Mouse (Mus musculus): Measurements from ENCODE around the gene Rpl3.
"Not testable (repeated sequence)": the region's sequence is repeated elsewhere in the genome, so short reads cannot be mapped to it uniquely, and the experiment has no call there.

Gene Rpl3

DNA sequence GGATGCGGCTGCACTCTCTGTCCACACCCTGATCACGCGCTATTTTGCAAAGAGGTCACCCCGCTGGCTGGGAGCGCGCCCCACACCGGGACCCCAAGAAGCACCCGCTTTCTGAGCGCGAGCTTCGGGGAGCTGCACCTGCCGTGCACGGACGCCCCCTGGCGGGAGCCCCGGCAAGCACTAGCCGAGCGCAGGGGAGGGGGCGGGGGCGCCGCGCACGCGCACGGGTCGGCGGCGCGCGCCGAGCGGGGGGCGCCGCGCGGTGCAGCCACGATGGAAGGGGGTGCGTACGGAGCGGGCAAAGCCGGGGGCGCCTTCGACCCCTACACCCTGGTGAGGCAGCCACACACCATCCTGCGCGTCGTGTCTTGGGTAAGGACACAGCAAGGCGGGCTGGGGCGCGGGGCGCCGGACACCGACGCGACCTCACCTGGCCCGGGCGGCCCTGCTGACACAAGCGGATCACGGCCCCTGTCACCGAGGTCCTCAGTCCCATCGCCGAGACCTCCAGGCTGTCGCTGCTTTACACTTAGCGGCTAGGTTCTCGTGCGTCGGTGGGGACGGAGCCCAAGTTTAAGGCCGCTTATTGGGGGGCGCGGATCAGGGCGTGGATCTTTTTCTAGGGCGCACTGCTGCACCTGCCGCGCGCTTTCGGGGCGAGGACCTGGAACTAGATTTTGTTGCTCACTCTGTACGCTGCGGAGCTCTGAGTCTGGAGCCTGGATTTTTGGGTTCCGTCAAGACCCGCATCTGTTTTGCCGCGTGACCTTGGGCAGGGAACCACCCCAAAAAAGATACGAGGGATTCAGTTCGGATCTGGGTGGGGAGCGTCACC lies at the start of gene Rpl3, which contains the start of gene Syngr1:
Rpl3 (minus strand) TSS at position 748 of the 835 bp plus-strand sequence.
Syngr1 (plus strand) TSS at position 214 of the 835 bp plus-strand sequence.
- peak; percentile 97 for DNase-seq

DNA sequence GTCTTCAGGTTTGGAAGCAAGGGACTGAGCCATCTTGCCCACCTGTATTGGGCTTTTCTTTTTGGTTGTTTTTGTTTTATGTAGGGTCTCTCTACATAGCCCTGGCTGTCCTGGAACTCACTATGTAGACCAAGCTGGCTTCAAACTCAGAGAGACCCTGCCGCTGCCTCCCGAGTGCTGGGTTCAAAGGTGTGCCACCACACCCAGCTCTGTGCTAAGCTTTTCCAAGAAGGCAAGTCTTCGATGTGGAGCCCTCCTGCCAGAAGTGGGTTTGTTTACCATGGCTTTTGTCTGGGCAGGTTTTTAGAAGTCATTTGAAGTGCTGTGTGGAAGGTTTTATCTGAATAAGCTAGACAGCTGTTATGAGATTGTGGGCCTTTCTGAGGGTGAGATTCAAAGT lies 49.2 kb upstream of the Rpl3 start:
- DNase-seq, result no peak

DNA sequence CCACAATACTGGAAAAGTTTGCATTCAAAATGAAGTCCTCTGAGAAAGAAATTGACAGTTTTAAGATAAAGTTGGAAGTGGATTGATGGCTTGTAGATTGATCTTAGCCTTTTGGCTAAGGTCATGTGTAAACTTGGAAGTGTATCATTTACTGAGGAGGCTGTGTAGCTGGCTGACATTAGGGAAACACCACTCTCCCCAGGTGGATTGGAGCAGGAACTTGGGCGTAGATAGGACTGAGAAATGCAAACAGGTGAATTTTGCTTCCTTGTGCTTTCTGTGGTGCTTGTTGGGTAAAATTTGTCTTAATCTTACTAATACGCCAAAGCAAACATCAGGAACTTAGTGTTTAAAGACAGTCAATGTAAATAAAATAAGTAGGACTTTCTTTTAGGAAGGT lies 48.6 kb upstream of the Rpl3 start:
- no peak for DNase-seq

DNA sequence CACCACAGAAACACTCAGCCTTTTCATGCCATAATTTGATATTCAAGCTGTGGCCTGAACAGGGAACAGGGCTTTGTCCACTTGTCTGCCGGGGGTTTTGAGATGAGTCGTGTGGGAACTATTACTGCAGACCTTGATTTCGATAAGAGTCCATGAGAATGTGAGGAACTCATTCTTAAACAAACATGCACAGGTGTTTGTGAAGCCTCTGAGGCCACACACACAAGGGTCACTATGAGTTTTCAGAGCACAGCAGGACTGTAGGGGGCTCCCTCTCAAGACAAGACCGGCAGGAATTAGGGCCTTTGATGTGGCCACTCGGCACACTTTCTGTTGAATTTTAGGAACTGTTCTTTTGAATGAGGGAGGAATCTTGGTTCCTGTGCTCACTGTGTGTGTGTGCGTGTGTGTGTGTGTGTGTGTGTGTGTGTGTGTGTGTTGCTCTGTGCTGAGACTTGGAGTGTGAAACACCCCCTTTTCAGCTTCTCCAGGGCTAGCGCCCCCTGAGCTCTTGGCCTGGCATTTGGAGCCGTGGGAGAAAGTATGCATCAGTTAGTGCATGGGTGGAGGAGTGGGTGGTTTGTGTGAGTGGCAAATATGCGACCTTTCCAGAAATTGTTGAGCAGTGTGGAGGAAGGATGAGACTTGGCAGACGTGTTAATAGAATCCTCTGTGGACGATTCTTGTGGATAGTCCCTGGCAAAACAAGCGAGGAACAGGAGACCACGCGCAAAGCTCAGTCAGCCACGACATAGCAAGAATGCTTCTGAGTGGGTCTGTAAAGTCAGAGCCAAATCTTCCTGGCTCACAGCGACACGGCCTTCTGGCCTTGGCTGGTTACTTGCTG lies 46.5 kb upstream of the Rpl3 start:
- DNase-seq, result no peak

DNA sequence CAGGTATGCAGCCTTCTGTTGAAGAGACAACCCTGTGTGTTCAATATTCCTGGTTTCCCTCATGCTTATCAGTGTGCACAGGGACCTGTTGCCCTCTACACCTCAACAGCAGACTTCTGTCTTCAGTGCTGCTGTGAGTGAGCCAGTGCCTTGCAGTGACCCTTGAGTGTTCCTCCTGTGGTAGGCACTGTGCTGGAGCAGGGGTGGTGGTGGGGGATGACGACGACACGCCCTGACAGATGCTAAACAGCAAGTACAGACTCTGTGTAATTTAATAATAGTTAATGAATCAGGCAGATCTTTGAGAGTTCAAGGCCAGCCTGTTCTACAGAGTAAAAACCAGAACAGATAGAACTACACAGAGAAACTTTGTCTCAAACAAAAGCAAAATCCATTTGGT lies 45.0 kb upstream of the Rpl3 start:
- no peak for DNase-seq

DNA sequence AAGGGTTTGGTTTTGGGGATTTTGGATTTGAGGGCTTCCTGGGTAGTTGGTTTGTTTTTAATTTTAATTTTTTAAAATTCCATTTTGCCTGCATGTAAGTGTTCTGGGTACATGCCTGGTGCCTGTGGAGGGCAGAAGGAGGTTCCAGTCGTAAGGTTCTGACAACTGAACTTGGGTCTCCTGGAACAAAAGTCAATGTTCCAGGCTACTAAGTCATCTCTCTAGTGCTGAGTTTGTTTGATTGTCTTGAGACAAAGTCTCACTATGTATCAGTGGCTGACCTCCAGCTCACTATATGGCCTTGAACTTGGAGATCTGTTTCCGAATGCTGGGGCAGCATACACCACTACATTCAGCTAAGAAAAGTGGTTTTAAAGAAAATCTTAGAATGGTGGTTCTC lies 43.8 kb upstream of the Rpl3 start:
- no peak for DNase-seq

DNA sequence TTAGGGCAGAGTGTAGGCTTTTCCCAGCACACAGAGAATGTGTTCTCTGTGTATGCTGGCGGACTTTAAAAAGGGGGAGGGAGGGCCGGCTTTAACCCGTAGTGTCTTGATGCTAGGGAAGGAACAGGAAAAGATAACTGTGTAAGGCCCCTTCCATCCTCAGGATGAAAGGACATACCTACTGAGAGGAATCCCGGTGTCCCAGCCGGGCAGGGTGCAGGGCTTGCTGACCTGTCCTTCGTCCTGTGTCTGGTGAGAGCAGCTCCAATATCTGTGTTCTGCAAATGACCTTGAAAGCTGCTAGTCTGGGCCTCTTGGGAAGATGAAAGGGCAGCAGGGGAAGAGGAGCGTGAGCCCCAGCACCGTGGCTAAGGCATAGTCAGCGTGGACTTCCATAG lies 42.8 kb upstream of the Rpl3 start:
- DNase-seq, result no peak

DNA sequence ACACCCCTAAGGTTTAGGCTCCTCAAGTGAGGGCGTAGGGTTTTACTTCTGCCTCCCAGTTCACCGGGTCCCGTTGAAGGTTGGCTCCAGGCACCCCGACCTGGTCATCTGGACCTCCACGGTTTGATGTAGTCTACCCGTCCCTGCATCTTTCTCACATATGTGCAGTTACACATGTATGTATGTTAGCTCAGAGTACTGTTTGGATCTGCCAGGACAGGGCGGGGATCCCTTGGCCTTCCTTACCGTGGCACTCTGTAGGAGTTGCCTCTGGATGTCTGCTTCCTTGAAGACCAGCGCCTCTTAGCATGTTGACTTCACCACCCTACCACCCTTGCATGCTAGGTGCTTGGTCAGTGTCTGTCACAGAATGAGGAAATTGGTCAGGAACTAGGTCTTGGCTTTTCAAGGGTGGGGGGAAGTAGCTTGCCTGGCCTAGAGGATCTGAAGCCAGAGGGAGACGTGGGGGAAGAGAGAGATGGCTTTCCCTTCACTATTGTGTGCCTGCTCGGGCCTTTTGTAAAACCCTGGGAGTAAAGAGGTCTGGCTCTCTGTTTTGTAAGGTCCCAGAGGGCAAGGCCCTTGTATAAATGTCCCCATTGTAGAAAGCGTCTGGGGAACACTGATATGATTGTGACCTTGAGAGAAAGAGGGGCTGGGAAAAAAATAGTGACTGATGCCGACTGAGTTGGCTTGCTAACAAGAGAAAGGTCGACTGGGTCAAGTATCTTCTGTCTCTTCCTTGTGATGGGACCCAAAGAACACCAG lies 42.2 kb upstream of the Rpl3 start:
- DNase-seq, result no peak

DNA sequence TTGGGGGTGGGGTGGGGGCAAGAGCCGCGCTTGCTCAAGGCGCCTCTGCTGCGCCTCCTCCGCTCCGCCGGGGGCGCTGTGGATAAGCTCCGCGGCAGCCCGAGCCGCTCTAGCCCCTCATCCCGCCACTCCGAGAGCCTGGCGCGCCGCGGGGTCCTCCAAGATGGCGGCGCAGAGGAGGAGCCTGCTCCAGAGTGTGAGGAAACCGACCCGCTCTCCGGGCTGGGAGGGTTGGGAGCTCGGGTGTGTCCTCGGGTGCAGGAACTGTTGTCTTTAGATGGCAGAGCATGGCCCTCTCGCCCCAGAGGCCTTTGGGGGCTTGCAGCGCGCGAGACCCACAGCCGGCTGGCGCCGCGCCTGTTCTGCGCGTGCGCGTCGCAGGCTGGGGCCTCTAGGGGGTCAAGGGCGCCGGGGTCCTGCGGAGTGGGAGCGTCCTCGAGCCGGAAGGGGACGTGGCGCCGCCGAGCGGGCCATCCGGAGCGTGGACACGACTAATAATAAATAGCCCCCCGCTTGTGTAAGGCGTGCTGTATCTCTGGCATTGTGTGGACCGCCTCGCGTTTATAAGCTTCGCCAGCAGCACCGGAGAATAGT lies 41.4 kb upstream of the Rpl3 start, which contains the start of gene Tab1:
Tab1 (plus strand) TSS at position 135 of the 594 bp plus-strand sequence.
- DNase-seq, result peak; percentile 96

DNA sequence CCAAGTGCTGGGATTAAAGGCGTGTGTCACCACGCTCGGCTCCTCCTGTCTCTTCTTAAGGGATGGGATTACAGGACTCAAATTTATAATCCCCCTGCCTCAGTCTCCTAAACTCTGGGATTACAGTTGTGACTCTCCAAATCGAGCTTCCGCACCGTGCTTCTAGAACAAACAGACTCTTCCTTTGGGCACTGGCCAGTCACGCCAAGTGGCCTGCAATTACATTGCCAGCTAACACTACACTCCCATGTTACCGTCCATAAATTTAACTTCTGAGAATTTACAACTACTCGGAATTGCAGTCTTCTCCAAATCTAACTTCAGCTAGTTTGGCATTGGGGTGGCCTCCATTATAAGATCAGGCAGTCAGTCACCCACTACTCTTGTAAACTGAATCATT lies 40.8 kb upstream of the Rpl3 start:
- no peak for DNase-seq

DNA sequence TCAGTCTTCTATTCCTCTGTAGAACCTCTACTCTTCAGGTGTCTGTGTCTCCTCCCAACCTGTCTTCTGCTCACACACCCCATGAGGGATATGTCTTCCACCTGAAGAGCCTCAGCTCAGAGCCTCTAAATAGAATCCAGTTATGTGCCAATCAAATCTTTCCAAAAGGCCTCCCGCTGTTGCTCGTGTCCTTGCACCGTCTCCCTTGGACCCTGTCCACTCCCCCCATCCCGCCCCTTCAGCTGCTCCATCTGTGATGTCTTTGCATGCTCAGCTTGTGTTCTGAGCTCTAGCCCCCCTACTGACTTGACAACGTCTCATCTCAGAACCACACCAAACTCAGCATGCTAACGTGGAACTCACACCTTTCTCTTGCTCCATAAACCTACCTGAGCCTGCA lies 39.8 kb upstream of the Rpl3 start:
- DNase-seq, result no peak

DNA sequence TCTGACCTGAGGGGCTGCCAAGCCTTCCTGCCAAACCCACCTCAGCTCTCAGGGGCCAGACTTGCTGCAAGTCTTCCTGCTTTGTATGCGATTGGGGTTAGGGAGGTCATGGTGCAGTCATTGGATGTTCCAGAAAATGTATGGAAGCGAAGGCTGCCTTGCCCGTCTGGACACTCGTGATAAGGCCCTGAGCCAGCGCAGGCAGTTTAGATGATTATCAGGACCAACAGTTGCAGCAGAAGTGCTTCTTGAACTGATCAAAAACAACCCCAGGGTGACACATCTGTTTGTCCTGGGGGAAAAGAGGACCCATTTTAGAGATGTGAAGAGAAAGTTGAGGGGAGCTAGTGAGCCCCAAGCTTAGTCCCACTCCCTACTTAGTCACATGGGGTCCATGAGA lies 39.0 kb upstream of the Rpl3 start:
- DNase-seq, result no peak

DNA sequence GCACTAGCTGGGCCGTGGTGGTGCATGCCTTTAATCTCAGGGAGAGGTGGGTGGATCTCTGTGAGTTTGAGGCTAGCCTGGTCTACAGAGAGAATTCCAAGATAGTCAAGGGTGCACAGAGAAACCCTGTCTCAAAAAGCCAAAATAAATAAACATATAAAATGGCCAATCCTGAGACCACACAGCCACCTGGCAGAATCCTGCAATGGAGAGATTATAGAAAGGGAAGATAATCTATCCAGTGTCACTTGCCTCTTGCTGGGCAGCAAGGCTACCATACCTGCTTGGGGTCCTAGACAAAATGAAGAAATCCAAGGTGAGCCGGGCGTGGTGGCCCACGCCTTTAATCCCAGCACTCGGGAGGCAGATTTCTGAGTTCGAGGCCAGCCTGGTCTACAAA lies 38.3 kb upstream of the Rpl3 start:
- no peak for DNase-seq

DNA sequence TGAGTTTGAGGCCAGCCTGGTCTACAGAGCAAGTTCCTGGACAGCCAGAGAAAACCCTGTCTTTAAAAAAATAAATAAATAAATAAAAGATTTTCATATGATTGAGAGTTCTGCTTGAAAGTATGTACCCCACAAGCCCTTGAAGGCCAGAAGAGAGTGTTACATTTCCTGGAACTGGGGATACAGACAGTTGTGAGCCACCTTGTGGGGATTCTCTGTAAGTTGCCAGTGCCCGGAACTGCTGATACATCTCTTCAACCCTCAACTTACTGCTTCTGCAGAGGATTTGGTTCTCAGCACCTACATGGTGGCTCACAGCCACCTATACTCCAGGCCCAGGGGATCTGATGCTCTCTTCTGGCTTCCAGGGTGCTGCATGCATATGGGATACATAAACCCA lies 35.5 kb upstream of the Rpl3 start:
- DNase-seq, result peak; percentile 48

DNA sequence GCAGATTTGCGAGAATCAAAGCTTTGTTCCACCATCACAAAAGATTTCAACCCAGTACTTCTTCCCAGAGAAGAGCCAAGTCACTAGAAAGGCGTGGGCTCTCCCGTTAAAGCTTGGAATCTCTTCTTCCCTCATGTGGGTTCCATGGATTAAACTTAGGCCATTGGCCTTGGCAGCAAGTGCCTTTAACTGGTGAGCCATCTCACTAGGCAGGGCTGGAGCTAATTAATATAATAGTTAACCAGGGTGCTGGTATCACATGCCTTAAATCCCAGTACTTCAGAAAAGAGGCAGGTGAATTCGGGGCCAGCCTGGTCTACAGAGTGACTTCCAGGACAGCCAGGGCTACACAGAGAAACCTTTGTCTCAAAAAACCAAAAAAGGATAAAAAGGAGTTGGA lies 33.0 kb upstream of the Rpl3 start:
- no peak for DNase-seq

DNA sequence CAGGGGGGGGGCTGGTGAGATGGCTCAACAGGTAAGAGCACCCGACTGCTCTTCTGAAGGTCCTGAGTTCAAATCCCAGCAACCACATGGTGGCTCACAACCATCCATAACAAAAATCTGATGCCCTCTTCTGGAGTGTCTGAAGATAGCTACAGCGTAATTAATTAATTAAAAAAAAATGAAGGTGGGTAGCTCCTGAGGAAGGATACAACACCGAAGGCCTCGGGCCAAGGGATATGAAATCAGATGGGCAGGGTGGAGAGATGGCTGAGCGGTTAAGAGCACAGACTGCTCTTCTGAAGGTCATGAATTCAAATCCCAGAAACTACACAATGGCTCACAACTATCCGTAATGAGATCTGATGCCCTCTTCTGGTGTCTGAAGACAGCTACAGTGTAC lies 30.8 kb upstream of the Rpl3 start:
- not testable (repeated sequence) for DNase-seq

DNA sequence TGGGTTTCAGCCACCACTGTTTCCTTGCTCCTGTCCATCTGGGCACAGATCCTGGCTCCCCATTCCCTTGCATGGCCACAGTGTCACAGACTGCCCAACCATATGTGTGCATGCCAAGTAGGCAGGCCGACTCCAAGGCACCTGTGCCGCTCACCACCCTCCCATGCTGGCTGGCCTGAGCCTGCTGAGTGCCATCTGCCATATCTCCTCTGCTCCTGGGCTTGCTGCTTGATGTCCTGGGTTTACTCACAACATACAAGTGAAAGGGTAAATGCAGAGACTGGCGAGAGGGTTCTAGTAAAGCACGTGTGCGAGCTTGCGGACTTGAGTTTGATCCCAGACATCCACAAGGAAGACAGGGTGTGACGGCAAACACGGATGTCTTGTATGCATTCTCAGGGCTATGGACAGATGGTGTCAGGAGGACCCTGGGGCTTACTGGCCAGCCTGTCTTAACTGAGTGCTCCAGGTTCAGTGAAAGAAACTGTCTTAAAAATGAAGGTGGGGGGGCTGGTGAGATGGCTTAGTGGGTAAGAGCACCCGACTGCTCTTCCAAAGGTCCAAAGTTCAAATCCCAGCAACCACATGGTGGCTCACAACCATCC lies 30.2 kb upstream of the Rpl3 start:
- no peak for DNase-seq

DNA sequence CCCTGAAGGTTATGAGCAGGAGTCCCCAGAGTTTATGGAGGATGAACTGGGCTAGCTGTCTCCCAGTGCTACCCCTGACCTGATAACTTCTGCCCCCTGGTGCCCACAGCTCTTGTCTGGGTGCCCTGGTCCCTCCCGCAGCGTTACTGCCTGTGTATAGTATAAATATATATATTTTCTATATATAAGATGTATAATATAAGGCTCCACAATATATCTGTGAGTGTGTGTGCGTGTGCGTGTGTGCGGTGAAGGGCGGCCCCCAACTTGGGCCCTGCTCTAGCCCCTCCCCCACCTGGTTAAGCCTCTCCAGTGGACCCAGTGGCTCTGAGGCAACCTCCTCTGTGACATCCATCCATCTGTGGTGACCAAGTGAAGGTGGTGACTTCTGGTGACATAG lies 27.4 kb upstream of the Rpl3 start:
- no peak for DNase-seq

DNA sequence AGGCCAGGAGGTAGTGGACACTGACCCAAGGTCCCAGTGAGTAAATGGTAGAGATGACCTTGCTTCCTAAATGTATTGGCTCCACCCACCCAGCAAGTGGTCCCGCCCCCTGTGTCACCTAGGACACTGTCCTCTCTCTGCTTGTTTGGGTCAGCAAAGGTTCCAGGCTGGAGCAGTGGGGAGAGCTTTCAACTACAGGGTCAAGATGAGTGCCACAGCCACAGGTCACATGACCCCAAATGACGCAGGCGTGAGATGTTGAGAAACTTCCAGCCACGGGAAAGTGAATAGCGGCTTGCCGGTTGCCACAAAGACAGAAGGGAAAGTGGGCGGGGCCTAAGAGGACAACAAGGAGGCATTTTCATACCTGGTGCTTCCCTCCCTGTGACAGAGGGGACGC lies 25.5 kb upstream of the Rpl3 start:
- DNase-seq, result no peak

DNA sequence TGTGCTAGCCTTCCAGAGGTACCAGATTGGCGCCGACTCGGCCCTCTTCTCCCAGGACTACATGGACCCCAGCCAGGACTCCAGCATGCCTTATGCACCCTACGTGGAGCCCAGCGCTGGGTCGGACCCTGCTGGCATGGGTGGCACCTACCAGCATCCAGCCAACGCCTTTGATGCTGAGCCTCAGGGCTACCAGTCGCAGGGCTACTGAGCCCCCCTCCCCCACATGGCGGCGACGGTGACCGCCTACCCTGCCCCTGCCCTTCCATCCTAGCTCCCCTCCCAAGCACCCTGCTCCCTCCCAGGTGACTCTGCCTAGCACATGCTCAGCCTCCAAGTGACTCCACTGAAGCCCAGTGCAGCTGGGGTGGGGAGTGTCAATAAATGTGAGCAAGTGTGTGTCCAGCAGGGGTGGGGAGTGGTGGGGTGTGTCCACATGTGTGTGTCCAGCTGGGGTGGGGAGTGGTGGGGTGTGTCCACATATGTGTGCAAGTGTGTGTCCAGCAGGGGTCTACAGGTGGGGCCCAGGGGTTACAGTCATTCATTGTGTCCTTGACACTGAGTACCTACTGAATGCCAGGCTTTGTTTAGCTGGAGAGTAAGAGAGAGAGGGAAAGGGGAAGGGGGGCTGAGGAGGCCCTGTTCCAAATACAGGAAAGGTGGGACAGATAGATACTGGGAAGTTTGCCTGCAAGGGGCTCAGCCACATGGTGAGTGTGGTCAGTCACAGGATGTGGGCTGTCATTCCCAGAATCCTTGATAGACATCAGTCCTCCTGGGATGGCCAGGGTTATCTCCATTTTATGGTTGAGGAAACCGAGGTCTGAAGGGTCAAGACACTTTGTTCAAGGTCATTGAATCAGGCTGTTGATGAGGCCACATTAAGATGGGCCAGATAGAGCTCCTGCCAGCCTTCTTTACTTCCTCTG lies 24.5 kb upstream of the Rpl3 start:
- no peak for DNase-seq

DNA sequence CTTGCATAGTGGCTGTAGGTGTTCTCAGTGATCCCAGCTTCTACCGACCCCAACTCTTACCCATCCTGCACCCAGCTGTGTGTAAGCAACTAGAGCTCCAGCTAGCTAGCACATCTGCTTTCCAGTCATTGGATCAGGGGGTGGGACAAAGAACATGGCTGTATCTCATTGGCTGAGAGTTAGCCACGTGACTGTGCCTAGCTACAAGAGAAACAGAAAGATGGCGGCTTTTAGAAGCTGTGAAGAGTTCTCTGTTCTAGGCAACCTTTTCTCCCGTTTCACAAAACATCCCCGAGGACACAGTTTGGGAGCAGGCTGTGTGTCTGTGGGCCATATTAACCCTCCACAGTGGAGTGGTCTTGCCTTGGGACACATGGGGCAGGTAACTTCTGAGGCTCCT lies 23.6 kb upstream of the Rpl3 start:
- no peak for DNase-seq

Measured in thymus, postnatal 4 days (tissue).